Mouse (Mus musculus): Measurements from ENCODE around the gene Echdc3.

DNA sequence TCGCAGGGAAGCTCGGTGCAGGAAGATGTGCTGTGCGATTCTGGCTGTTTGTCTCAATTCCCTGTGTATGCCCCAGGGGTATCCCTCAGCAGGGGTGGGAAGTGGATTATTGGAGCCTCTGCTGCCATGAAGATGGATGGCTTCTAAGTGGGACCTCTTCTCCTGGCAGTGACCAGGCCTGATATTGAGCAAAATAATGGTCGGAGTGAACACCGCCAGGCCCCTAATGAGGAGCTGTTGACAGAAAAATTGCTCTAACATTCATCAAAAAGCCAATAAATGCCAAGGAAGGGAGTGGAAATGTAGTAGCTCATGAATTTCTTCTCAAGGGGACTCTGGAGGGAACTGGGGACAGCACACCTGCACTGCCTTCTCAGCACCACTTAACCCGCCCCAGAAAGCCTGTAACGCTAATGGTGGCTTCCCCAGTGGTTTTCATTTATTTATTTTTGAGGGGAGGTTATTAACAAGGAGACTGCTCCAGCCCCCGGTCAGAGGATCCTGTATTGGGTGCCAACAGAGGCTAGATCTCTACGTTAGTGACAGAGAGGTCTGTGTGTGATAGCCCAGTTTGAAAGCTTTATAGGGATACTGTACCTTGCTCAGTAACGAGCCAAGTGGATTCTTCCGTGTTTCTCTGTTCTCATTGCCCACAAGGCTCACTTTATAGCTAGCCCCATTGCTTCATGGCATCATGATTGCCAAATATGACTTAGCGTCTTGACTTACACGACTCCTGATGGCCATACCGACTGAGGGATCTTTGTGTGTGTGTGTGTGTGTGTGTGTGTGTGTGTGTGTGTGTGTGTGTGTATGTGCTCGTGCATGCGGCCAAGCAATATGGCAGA, 33.7 kb downstream of the Echdc3 start:
- no peak for TF ChIP-seq GATA1 (IDR thresholded peaks at IDR 0.05; ENCODE audit: borderline replicate concordance, low read length)
- no peak for TF ChIP-seq FLI1 (IDR thresholded peaks at IDR 0.05; ENCODE audit: low read length)
